17 mouse cellular contexts compared by ENCODE assay signal in the genomic region with DNA sequence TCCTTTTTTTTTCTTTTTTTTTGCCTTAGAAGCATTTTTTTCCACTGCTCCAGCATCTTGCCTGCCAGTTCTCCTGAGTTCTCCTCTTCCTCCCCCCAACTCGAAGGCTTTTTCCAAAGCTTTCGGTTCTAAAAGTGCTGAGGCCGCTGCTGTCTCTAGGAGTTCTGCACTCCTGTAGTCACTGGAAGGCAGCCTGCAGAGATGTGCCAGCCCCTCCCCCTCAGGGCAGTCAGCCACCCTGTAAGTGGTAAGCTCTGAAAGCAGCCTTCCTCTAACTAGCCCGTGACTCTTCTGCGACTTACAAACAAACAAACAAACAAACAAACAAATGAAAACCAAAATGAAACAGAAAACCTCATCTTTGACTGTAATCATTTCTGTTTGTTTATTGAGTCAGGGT. TPM values are rescaled to one million over a fixed set of nuclear protein-coding genes. Genes with fewer than 3 reads are reported as not detected.
DNase-seq lines count a peak whose midpoint lies in the region; ATAC-seq lines count a peak whose summit lies in the region.
"Had no signal": no experiment of that assay in that cellular context is flagged by ENCODE, and none has a peak within 500 bp of the region (broad histone marks: within the 10 kb centered on the region; RNA-seq: fewer than 3 reads in every experiment).

No protein-coding gene starts in this region.

- no peak for DNase-seq in frontal cortex, postnatal 14 days (ENCODE audit: low spot score in 2 of 2)
- DNase-seq in left cerebral cortex, adult 18-20 months (ENCODE audit: low spot score in 2 of 2), result peak; percentile 27 to 37
- DNase-seq in left cerebral cortex, adult 9 months (ENCODE audit: low spot score in 2 of 2), result no peak
- peak; percentile 50 to 55 for DNase-seq in right cerebral cortex, postnatal 10 days (ENCODE audit: low spot score in 2 of 2)
- DNase-seq in right cerebral cortex, postnatal 14 days, result no peak
- DNase-seq in urinary bladder, postnatal 4 days (ENCODE audit: low spot score in 2 of 2), result no peak
- DNase-seq in layer of hippocampus, adult 18-20 months (ENCODE audit: low spot score in 2 of 2), result no peak
- DNase-seq: adrenal gland, postnatal 14 days; gastrocnemius, postnatal 10 days; heart, postnatal 10 days; liver, postnatal 0 days; lung, postnatal 36 days; thymus, postnatal 14 days had no signal

- peak; percentile 62 for ATAC-seq in frontal cortex, adult (ENCODE audit: low TSS enrichment)
- ATAC-seq: forebrain, embryonic 15.5 days; intestine, postnatal 0 days; liver, embryonic 12.5 days; liver, postnatal 0 days had no signal

RNA-seq across cellular contexts. Expression of gene Cacna1a, which starts 13.2 kb away (rescaled TPM):
- 100 to 1,000 TPM; 188 to 195 TPM for total RNA-seq in left cerebral cortex, adult 18-20 months (2021)
- 100 to 1,000 TPM; 156 to 184 TPM for total RNA-seq in layer of hippocampus, adult 18-20 months (2021)

Comparison
In these comparisons a context has a peak if more than half of its experiments do, and no peak if none do; other contexts are left out.
1. DNase-seq: peak in left cerebral cortex, adult 18-20 months (2 of 2) and right cerebral cortex, postnatal 10 days (2 of 2); none in frontal cortex, postnatal 14 days (0 of 2), left cerebral cortex, adult 9 months (0 of 2), right cerebral cortex, postnatal 14 days (single experiment), urinary bladder, postnatal 4 days (0 of 2) and layer of hippocampus, adult 18-20 months (0 of 2).